Mouse (Mus musculus) left cerebral cortex, postnatal 4 days (tissue): ENCODE results near the gene Cmbl. TPM values are rescaled to one million over a fixed set of nuclear protein-coding genes. Genes with fewer than 3 reads are reported as not detected.
"Not testable (repeated sequence)": the region's sequence is repeated elsewhere in the genome, so short reads cannot be mapped to it uniquely, and the experiment has no call there.

Source experiments
- DNase-seq: peaks from one replicate; pipeline ENCODE4 v3.0.0-alpha.2; 2022
- intact Hi-C: fragments of 180-260 bp; cut with DNase I; formaldehyde crosslinking; loops from one replicate; pipeline ENCODE4 v1.15.1; 2025
- total RNA-seq, 2 experiments: library from RNA; stranded (reverse); gene quantifications; 2 replicates each; pipeline ENCODE4 v1.2.3; 2021

Cmbl gene
- total RNA-seq, 2 experiments from 2014 or later = 6.3 to 8.6 TPM

DNA sequence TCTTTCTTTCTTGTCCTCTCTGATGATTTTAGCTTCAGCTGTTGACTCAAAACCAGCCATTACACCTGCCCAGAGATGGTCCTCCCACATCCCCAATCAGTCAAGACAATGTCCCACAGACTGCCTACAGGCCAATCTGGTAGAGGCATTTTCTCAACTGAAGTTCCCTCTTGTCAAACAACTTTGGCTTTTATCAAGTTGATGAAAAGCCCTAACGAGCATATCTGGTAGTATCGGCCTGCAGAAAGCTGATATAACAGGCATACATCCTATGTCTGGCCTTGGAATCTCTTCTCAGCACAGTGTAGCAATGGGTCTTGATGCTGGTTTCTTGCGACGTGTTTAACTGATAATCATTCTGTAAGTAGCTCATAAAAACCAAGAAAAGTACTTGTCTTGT is 8.1 kb downstream of the Cmbl start:
- no peak for DNase-seq
- intact Hi-C loops = no loop called here

DNA sequence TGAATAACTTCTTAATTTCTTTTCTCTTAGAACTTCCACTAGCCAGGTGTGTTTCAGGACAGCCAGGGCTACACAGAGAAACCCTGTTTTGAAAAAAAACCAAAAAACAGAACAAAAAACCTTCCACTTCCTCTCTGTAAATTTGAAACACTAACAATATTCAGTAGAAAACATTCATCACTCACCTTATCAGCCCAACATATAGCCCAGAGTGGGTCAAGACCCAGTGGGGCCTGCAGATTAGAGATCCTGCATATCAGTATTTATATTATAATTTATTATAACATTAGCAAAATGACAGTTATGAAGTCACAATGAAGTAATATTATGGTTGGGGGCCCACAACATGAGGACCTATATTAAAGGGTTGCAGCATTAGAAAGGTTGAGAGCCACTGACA is 8.5 kb downstream of the Cmbl start:
- intact Hi-C loops = no loop called here
- no peak for DNase-seq

DNA sequence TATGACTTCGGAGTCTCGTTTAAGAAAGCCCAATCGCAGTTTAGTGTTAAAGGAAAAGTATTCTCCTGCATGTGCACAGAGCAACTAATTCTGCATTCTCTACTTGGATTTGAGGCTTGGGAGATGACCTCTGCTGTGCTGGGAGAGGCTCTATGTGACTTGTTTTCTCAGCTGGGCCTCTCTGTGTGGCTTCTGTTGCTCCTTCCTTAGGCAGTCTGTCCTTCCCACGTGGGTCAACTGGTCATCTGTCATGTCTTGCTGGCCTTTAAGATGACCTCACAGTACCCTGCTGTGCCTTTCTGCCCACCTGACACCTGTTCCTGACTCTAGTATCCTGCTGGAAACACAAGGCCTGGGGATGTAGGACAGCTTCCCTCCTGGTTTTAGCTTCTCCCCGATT is 10.9 kb downstream of the Cmbl start:
- intact Hi-C loops = no loop called here
- no peak for DNase-seq

DNA sequence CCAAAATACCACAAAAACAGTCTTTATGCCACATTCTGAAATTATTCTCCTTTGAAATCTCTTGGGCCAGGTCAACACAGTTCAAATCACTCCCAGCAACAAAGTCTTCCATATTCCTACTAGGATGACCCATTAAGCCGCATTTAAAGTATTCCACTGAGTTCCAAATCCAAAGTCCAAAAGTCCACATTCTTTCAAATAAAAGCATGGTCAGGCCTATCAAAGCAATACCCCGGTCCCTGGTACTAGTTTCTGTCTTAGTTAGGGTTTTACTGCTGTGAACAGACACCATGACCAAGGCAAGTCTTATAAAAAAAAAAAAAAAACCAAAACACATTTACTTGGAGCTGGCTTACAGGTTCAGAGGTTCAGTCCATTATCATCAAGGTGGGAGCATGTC is 15.9 kb downstream of the Cmbl start:
- not testable (repeated sequence) for DNase-seq
- intact Hi-C loops = loop anchor here (10.0 kb wide), 1 partner anchor 46 kb away; the partner anchor contains the start of gene March6

- intact Hi-C loops = loop anchor here (10.0 kb wide), 1 partner anchor 49 kb away; the partner anchor contains the start of gene March6
- no peak for DNase-seq
These were observed 18.3 kb downstream of the Cmbl start for GRCm38 (mm10) chr15:31583304-31584085.

DNA sequence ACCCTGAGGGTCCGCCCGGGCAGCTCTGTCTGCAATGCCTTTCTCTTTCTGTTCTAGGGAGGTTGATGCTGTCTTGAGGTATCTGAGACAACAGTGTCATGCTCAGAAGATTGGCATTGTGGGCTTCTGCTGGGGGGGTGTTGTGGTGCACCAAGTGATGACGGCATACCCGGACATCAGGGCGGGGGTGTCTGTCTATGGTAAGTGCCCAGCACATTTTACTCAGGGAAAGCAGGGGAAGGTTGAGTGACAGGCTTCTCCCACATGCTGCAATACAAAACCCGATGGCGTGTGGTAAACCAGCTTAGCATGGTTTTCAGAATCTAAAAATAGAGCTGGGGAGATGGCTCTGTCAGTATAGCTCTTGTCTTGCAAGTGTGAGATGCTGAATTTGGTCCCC is 20.0 kb downstream of the Cmbl start:
- no peak for DNase-seq
- intact Hi-C loops = loop anchor here (5.0 to 10.0 kb wide), 3 partner anchors 50 to 268 kb away; partner anchors contain the start of gene March6

GRCm38 (mm10) chr15:31586088-31586487 is 20.9 kb downstream of the Cmbl start:
- no peak for DNase-seq
- intact Hi-C loops = loop anchor here (5.0 to 10.0 kb wide), 3 partner anchors 51 to 269 kb away; partner anchors contain the start of gene March6

- intact Hi-C loops = loop anchor here (5.0 to 10.0 kb wide), 3 partner anchors 52 to 269 kb away; partner anchors contain the start of gene March6
These were observed 21.3 kb downstream of the Cmbl start for GRCm38 (mm10) chr15:31586519-31586918.

DNA sequence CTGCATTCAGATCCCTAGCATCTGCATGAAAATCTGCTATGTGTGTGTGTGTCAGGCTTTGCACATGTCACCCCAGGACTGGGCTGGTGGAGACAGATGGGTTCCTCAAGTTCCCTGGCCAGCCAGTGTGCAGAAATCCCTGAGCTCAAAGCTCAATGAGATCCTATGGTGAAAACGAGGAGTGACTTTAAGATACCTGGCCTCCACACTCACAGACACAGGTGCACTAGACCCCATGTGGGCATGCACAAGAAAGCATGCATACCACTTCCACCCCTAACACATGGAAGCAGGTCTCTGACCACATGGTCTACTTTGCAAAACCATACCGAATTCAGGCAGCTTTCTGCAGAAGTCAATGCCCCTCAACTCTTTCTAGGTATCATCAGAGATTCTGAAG is 22.6 kb downstream of the Cmbl start:
- intact Hi-C loops = loop anchor here (5.0 to 10.0 kb wide), 3 partner anchors 53 to 270 kb away; partner anchors contain the start of gene March6
- no peak for DNase-seq

More at GRCm38 (mm10) chr15:31586519-31586918, 21.3 kb downstream of the Cmbl start:
- peak; percentile 91 for DNase-seq

DNA sequence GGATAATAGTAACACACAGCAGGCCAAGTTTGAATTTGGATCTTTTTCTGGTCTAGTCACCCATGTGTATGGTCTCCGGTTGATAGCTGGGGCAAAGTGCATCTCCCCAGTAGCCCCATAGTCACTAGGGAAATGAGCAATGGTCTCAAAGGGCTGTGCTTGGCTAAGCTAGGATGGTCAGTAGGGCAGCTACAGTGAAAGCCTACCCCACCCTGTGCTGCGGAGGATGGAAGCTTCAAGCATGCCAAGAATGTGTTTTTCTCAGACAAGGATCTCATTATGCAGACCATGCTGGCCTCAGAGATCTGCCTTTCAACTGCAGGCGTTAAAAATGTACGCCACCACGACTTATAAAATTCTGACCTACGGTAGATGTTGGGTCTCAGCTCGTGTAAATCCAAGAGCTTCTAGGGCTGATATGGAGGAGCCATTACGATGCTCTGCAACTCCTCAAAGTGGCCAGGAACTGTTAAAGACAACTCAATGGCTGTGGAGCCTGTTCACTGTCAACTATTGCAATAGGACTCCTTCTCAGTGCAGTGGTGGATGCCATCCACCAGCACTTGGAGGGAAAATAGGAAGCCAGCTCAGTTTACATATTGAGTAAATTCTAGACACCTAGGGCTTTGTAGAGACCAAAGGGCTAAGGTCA is 23.9 kb downstream of the Cmbl start:
- no peak for DNase-seq
- intact Hi-C loops = loop anchor here (5.0 to 10.0 kb wide), 3 partner anchors 54 to 272 kb away; partner anchors contain the start of gene March6

DNA sequence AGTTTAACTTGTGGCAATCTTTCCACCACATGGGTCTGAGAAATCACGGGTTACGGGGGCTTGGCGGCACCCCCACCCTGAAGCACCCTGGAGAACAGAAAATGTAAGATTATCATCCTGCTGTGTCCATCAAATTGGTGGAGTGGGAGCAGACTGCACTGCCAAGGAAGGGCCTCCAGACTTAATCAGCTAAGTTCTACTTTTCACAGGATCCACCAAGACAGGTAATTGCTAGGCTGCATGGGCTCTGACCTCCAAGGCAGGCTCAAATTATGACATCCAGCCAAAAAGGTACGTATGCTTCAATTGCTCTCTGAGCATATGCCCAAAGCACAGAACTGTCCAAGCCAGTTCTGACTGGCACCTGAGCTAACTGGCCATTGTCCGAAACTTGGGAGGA is 25.0 kb downstream of the Cmbl start:
- intact Hi-C loops = loop anchor here (10.0 kb wide), 1 partner anchor 95 kb away; no protein-coding TSS in a partner anchor
- DNase-seq = no peak

DNA sequence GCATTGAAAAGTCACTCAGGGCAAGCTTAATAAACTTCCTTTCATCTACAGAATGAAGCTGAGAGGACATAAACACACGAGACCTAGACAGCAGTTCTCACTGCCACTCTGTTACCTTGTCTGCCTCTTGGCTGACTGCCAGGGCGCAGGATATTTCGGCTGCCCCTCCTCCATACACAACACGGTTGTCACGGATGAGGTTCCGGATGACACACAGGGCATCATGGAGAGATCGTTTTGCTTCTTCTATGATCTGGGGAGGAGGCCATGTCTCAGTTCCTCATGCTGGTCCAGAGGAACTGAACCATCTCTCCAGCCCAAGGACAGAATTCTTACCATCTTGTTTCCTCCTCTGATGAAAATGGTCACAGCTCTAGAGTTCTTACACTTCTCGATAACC is 27.3 kb downstream of the Cmbl start:
- intact Hi-C loops = loop anchor here (10.0 kb wide), 1 partner anchor 98 kb away; no protein-coding TSS in a partner anchor
- DNase-seq = no peak

DNA sequence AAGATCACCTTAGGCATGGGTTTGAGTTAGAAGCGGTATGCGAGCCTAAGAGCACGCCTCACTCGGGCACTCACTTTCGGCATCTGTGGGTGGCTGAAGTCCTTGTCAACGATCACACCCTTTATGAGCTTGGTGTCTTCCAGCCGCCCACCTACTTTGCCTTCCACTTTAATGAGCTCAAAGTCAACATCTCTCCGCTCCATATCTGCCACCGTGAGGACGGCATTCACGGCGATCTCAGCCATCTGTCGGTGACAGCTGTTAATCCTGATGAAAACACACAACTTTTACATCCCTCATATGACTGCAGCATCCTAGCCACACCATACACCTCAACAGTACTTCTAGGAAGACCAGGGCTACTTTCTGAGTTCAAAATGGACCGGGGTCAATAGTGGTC is 29.1 kb downstream of the Cmbl start:
- DNase-seq = no peak
- intact Hi-C loops = loop anchor here (10.0 kb wide), 1 partner anchor 99 kb away; no protein-coding TSS in a partner anchor

GRCm38 (mm10) chr15:31595651-31596050 is 30.5 kb downstream of the Cmbl start:
- intact Hi-C loops = loop anchor here (10.0 kb wide), 1 partner anchor 101 kb away; no protein-coding TSS in a partner anchor
- DNase-seq = no peak

DNA sequence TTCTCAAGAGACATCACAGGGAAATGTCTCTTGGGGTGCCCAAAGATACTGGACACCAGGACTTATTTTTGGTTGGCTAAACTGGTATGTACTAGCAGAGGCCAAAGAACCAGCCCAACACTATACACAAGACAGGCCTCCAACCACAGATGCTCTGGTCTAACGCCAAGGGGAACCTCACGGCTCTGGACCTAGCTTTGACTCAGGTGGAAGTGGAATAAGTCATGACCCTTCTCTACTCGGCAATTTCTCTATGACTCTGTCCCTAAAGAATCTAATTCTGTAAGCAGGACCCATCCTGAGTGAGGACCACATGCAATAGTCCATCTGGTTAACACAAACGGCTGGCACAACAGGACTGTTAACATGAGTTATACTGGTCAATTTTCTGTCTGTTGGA is 34.6 kb downstream of the Cmbl start:
- intact Hi-C loops = loop anchor here (10.0 kb wide), 1 partner anchor 105 kb away; no protein-coding TSS in a partner anchor
- no peak for DNase-seq

GRCm38 (mm10) chr15:31601279-31601645 is 36.1 kb downstream of the Cmbl start:
- intact Hi-C loops = no loop called here
- no peak for DNase-seq

DNA sequence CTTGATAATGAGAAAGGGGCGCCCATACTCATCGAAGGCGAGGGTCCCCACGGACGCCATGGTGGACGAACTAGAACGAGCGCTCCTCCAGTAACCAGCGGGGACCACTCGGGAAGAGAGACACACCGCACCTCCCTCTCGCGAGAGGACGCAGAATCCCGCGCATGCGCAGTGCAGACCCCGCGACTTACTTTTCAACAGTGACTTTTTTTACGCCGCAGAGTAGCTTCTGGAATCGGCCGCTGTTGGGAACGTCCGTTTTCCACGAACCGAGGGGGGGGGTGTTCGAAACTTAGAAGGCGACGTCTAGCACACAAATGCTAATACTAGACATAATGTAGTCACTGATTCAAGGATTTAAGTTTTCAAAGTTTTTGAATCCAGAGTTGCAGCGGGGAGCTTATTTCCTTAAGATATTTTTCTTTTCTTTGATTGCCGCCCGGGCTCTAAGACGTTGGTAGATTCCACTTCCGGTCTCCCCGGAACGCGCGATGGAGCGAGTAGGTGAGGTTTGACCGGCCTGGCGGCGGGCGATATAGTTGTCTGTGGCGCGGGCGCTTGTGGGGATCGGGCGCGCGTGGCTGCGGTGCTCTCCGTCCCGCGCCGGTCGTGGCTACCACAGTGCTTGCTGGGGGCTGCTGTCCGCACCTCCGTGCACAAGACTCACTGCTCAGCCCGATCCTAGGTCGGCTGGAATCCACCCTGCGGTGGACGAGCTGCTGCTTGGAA is 36.6 kb downstream of the Cmbl start, which contains the start of the genes Cct5 and Fam173b:
TSS of gene Cct5 (minus strand) at position 159 of the 729 bp plus-strand sequence.
TSS of gene Fam173b (plus strand) at position 207 of the 729 bp plus-strand sequence.
- peak; percentile 98 for DNase-seq
- intact Hi-C loops = no loop called here

DNA sequence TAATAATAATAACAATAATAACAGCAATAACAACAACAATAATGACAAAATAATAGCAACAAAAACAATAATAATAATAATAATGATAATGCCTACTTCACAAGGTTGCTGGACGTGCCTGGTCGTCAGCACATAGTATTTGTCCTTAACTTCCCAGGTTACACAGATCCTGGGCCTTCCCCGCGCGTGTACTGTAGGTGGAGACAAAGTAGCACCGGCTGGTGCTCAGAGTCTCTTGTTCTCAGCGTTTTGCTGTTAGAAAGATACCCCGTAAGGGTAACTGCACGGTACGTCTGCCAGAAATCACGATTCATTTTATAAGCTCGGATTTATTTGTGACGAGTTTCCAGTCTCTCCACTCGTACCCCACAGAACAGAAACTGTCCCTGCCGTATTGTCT is 37.2 kb downstream of the Cmbl start:
- intact Hi-C loops = no loop called here
- DNase-seq = peak; percentile 73

- intact Hi-C loops = no loop called here
- no peak for DNase-seq
These were observed 37.9 kb downstream of the Cmbl start for GRCm38 (mm10) chr15:31603113-31603512.

GRCm38 (mm10) chr15:31606821-31607220 is 41.6 kb downstream of the Cmbl start:
- intact Hi-C loops = no loop called here
- no peak for DNase-seq
